Mouse (Mus musculus) inflammation-experienced regulatory T-cells, adult 16 weeks (primary cell): ENCODE data around the gene Tmem164. TPM values are rescaled to one million over a fixed set of nuclear protein-coding genes. Genes with fewer than 3 reads are reported as not detected.

Source experiments
- polyA plus RNA-seq: library from polyadenylated mRNA; unstranded; fragments of 100-300 nt; shearing (Covaris generic); gene quantifications from one replicate; pipeline ENCODE4 v1.2.1, GENCODE M21; 2017

Gene Tmem164
- 56.5 TPM for polyA plus RNA-seq

GRCm38 (mm10) chrX:142681056-142681615, at the start of gene Tmem164:
TSS of gene Tmem164 (plus strand) at chrX:142681406.

